Mouse (Mus musculus) G1E (cell line): ENCODE measurements at regions not wholly inside any gene's neighbourhood (a gene's known extent, or its start where the extent isn't known, plus 50 kb on each side); places are given as distances from the start of the nearest gene placed in this dataset.

ENCODE experiments used
- CTCF ChIP-seq: IDR thresholded peaks from 2 replicates; pipeline ENCODE4 v1.5.1; 2012; ENCODE audit warnings: low read depth, low read length, inconsistent platforms, mixed read lengths
- GATA1 ChIP-seq: IDR thresholded peaks from 2 replicates; pipeline ENCODE4 v1.6.1; 2012; ENCODE audit warnings: borderline replicate concordance, low read length, inconsistent platforms, mixed read lengths
- GATA2 ChIP-seq: IDR thresholded peaks from 2 replicates; pipeline ENCODE4 v1.6.1; 2012; ENCODE audit warnings: low read depth, low read length, inconsistent platforms, borderline replicate concordance
- POLR2AphosphoS5 ChIP-seq: IDR thresholded peaks from 2 replicates; pipeline ENCODE4 v1.6.1; 2012; ENCODE audit warnings: low read depth, low read length, inconsistent platforms; ENCODE audit not compliant: insufficient replicate concordance
- TAL1 ChIP-seq: conservative IDR thresholded peaks from 2 replicates; pipeline ENCODE4 v1.6.1; 2012; ENCODE audit warnings: low read depth, low read length, inconsistent platforms, mixed read lengths

DNA sequence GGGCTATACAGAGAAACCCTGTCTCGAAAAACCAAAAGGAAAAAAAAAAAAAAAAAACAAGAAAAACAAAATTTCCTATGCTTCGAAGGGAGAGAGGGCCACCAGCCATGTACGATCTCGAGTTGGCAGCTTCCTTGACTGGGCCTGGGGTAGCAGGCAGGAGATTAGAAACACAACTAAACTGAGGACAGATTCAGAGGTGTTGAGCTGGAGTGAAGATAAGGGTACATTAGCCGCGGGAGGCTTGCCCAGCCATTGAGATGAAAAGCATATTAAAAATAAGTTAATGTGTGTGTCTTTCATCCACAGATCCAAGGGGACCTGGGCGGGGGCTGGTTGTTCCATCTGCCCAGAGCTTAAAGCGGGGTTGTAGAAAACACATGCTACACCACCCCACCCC is 145.3 kb upstream of the Usp24 start:
- TF ChIP-seq CTCF (no peak), GATA1 (no peak), TAL1 (no peak), GATA2 (no peak), POLR2AphosphoS5 (no peak)
